Mouse (Mus musculus): Measurements from ENCODE around the gene Ednra.

The Ednra gene

GRCm38 (mm10) chr8:77724046-77724930, at the start of gene Ednra:
TSS of gene Ednra (minus strand) at chr8:77724464.
- Histone ChIP-seq H3K4me1 (replicated peaks; ENCODE audit: low read depth, low read length) (peaks cover 11% of the 10 kb centered on the region), H3K4me3 (replicated peaks; ENCODE audit: low read length) (peak within 1 kb of the TSS; percentile 76), H3K27me3 (ENCODE audit: insufficient read depth, low read length) (peaks cover 34% of the 10 kb centered on the region), H3K36me3 (ENCODE audit: insufficient read depth, low read length) (no peaks in the 10 kb centered on the region), H3K9me3 (ENCODE audit: low read length) (no peaks in the 10 kb centered on the region)
- no peak for TF ChIP-seq CTCF (conservative IDR thresholded peaks at IDR 0.05; ENCODE audit: low read length)
- TF ChIP-seq POU5F1 (IDR thresholded peaks at IDR 0.05; ENCODE audit: borderline replicate concordance, low read length) = no peak
- TF ChIP-seq NANOG (IDR thresholded peaks at IDR 0.05; ENCODE audit: borderline replicate concordance, low read length) = no peak

- no peaks in the 10 kb centered on the region for H3K27me3 ChIP-seq (ENCODE audit: insufficient read depth, low read length)
- no peak overlapping the region for H3K4me3 ChIP-seq (replicated peaks; ENCODE audit: low read length)
- TF ChIP-seq POU5F1 (IDR thresholded peaks at IDR 0.05; ENCODE audit: borderline replicate concordance, low read length) (no peak), CTCF (conservative IDR thresholded peaks at IDR 0.05; ENCODE audit: low read length) (no peak), NANOG (IDR thresholded peaks at IDR 0.05; ENCODE audit: borderline replicate concordance, low read length) (no peak)
- H3K9me3 ChIP-seq (ENCODE audit: low read length) = peaks cover 12% of the 10 kb centered on the region
- H3K4me1 ChIP-seq (replicated peaks; ENCODE audit: low read depth, low read length) = no peaks in the 10 kb centered on the region
- H3K36me3 ChIP-seq (ENCODE audit: insufficient read depth, low read length) = no peaks in the 10 kb centered on the region
Measured at GRCm38 (mm10) chr8:77773831-77774230, 49.6 kb upstream of the Ednra start.

- H3K4me3 ChIP-seq (replicated peaks; ENCODE audit: low read length) = no peak overlapping the region
- H3K9me3 ChIP-seq (ENCODE audit: low read length) = peaks cover 12% of the 10 kb centered on the region
- TF ChIP-seq NANOG (IDR thresholded peaks at IDR 0.05; ENCODE audit: borderline replicate concordance, low read length) (no peak), CTCF (conservative IDR thresholded peaks at IDR 0.05; ENCODE audit: low read length) (peak; percentile 93), POU5F1 (IDR thresholded peaks at IDR 0.05; ENCODE audit: borderline replicate concordance, low read length) (no peak)
- H3K4me1 ChIP-seq (replicated peaks; ENCODE audit: low read depth, low read length) = no peaks in the 10 kb centered on the region
- H3K36me3 ChIP-seq (ENCODE audit: insufficient read depth, low read length) = no peaks in the 10 kb centered on the region
- H3K27me3 ChIP-seq (ENCODE audit: insufficient read depth, low read length) = no peaks in the 10 kb centered on the region
Measured at GRCm38 (mm10) chr8:77773256-77773655, 49.0 kb upstream of the Ednra start.

- Histone ChIP-seq H3K4me3 (replicated peaks; ENCODE audit: low read length) (no peak overlapping the region), H3K9me3 (ENCODE audit: low read length) (peaks cover 12% of the 10 kb centered on the region), H3K4me1 (replicated peaks; ENCODE audit: low read depth, low read length) (no peaks in the 10 kb centered on the region), H3K36me3 (ENCODE audit: insufficient read depth, low read length) (no peaks in the 10 kb centered on the region), H3K27me3 (ENCODE audit: insufficient read depth, low read length) (no peaks in the 10 kb centered on the region)
- TF ChIP-seq POU5F1 (IDR thresholded peaks at IDR 0.05; ENCODE audit: borderline replicate concordance, low read length) (no peak), CTCF (conservative IDR thresholded peaks at IDR 0.05; ENCODE audit: low read length) (no peak), NANOG (IDR thresholded peaks at IDR 0.05; ENCODE audit: borderline replicate concordance, low read length) (no peak)
Measured at GRCm38 (mm10) chr8:77772210-77772886, 48.1 kb upstream of the Ednra start.

- Histone ChIP-seq H3K4me1 (replicated peaks; ENCODE audit: low read depth, low read length) (no peaks in the 10 kb centered on the region), H3K4me3 (replicated peaks; ENCODE audit: low read length) (no peak overlapping the region), H3K9me3 (ENCODE audit: low read length) (peaks cover 12% of the 10 kb centered on the region), H3K27me3 (ENCODE audit: insufficient read depth, low read length) (no peaks in the 10 kb centered on the region), H3K36me3 (ENCODE audit: insufficient read depth, low read length) (no peaks in the 10 kb centered on the region)
- TF ChIP-seq CTCF (conservative IDR thresholded peaks at IDR 0.05; ENCODE audit: low read length) = no peak
- no peak for TF ChIP-seq POU5F1 (IDR thresholded peaks at IDR 0.05; ENCODE audit: borderline replicate concordance, low read length)
- TF ChIP-seq NANOG (IDR thresholded peaks at IDR 0.05; ENCODE audit: borderline replicate concordance, low read length) = no peak
Measured at GRCm38 (mm10) chr8:77770966-77771365, 46.7 kb upstream of the Ednra start.

GRCm38 (mm10) chr8:77768916-77769315, 44.7 kb upstream of the Ednra start:
- TF ChIP-seq CTCF (conservative IDR thresholded peaks at IDR 0.05; ENCODE audit: low read length) (no peak), POU5F1 (IDR thresholded peaks at IDR 0.05; ENCODE audit: borderline replicate concordance, low read length) (no peak), NANOG (IDR thresholded peaks at IDR 0.05; ENCODE audit: borderline replicate concordance, low read length) (no peak)
- no peak overlapping the region for H3K4me3 ChIP-seq (replicated peaks; ENCODE audit: low read length)

GRCm38 (mm10) chr8:77764253-77764652, 40.0 kb upstream of the Ednra start:
- TF ChIP-seq CTCF (conservative IDR thresholded peaks at IDR 0.05; ENCODE audit: low read length) = no peak
- Histone ChIP-seq H3K27me3 (ENCODE audit: insufficient read depth, low read length) (no peaks in the 10 kb centered on the region), H3K9me3 (ENCODE audit: low read length) (peaks cover 4% of the 10 kb centered on the region), H3K36me3 (ENCODE audit: insufficient read depth, low read length) (no peaks in the 10 kb centered on the region), H3K4me1 (replicated peaks; ENCODE audit: low read depth, low read length) (no peaks in the 10 kb centered on the region), H3K4me3 (replicated peaks; ENCODE audit: low read length) (no peak overlapping the region)

More at GRCm38 (mm10) chr8:77768916-77769315, 44.7 kb upstream of the Ednra start:
- no peaks in the 10 kb centered on the region for H3K27me3 ChIP-seq (ENCODE audit: insufficient read depth, low read length)
- no peaks in the 10 kb centered on the region for H3K36me3 ChIP-seq (ENCODE audit: insufficient read depth, low read length)
- H3K9me3 ChIP-seq (ENCODE audit: low read length) = peaks cover 12% of the 10 kb centered on the region
- H3K4me1 ChIP-seq (replicated peaks; ENCODE audit: low read depth, low read length) = no peaks in the 10 kb centered on the region

GRCm38 (mm10) chr8:77762967-77763366, 38.7 kb upstream of the Ednra start:
- H3K4me3 ChIP-seq (replicated peaks; ENCODE audit: low read length) = no peak overlapping the region
- no peaks in the 10 kb centered on the region for H3K9me3 ChIP-seq (ENCODE audit: low read length)
- H3K36me3 ChIP-seq (ENCODE audit: insufficient read depth, low read length) = no peaks in the 10 kb centered on the region
- no peaks in the 10 kb centered on the region for H3K4me1 ChIP-seq (replicated peaks; ENCODE audit: low read depth, low read length)
- TF ChIP-seq NANOG (IDR thresholded peaks at IDR 0.05; ENCODE audit: borderline replicate concordance, low read length) = no peak
- no peak for TF ChIP-seq CTCF (conservative IDR thresholded peaks at IDR 0.05; ENCODE audit: low read length)
- TF ChIP-seq POU5F1 (IDR thresholded peaks at IDR 0.05; ENCODE audit: borderline replicate concordance, low read length) = no peak
- no peaks in the 10 kb centered on the region for H3K27me3 ChIP-seq (ENCODE audit: insufficient read depth, low read length)

Data from E14TG2a.4 (cell line).